Mouse (Mus musculus): ENCODE measurements at regions not wholly inside any gene's neighbourhood (a gene's known extent, or its start where the extent isn't known, plus 50 kb on each side); places are given as distances from the start of the nearest gene placed in this dataset.

GRCm38 (mm10) chr10:43651915-43652314 lies 73.8 kb downstream of the Cd24a start:
- Histone ChIP-seq H3K4me3 (ENCODE audit: insufficient read depth in 1 of 2, low read depth in 1 of 2, low read length in 2 of 2, poor library complexity in 1 of 2, severe bottlenecking in 1 of 2) (no peak overlapping the region), H3K27ac (ENCODE audit: insufficient read depth, low read depth, low read length, poor library complexity, severe bottlenecking) (no peak overlapping the region), H3K4me1 (ENCODE audit: control insufficient read depth in 2 of 2, insufficient read depth in 2 of 2, low read length in 2 of 2, poor library complexity in 1 of 2) (peaks cover 0 to 5% of the 10 kb centered on the region in 2 experiments; a peak in 1 of 4 replicates), H3K9me3 (ENCODE audit: control insufficient read depth, insufficient read depth, low read depth, low read length) (no peaks in the 10 kb centered on the region), H3K9ac (ENCODE audit: insufficient read depth, low read depth, low read length, poor library complexity, severe bottlenecking) (no peak overlapping the region), H3K36me3 (ENCODE audit: control insufficient read depth, insufficient read depth, low read length, poor library complexity, severe bottlenecking) (no peaks in the 10 kb centered on the region)
- DNase-seq (ENCODE audit: low read depth, low spot score) = no peak
- in situ Hi-C loops (cut with MboI; ENCODE audit: low sequenced_read_pairs in 2 of 2, unreplicated experiment in 2 of 2) = no loop called here
- TF ChIP-seq CHD2 (IDR thresholded peaks at IDR 0.05; ENCODE audit: low read depth, low read length) = no peak

GRCm38 (mm10) chr10:43655082-43655671 lies 77.1 kb downstream of the Cd24a start:
- no peak overlapping the region for H3K27ac ChIP-seq (ENCODE audit: insufficient read depth, low read depth, low read length, poor library complexity, severe bottlenecking)
- peaks cover 0 to 5% of the 10 kb centered on the region in 2 experiments; a peak in 1 of 4 replicates for H3K4me1 ChIP-seq (ENCODE audit: control insufficient read depth in 2 of 2, insufficient read depth in 2 of 2, low read length in 2 of 2, poor library complexity in 1 of 2)
- TF ChIP-seq ZC3H11A (IDR thresholded peaks at IDR 0.05; ENCODE audit: borderline replicate concordance, low read depth, low read length) (no peak), CHD2 (IDR thresholded peaks at IDR 0.05; ENCODE audit: low read depth, low read length) (no peak), HCFC1 (IDR thresholded peaks at IDR 0.05; ENCODE audit: borderline replicate concordance, insufficient read depth, low read length) (no peak), MAFK (IDR thresholded peaks at IDR 0.05; ENCODE audit: insufficient read depth, low read depth, low read length) (no peak), ZNF384 (IDR thresholded peaks at IDR 0.05; ENCODE audit: low read depth, low read length) (no peak)
- H3K36me3 ChIP-seq (ENCODE audit: control insufficient read depth, insufficient read depth, low read length, poor library complexity, severe bottlenecking) = no peaks in the 10 kb centered on the region
- H3K9me3 ChIP-seq (ENCODE audit: control insufficient read depth, insufficient read depth, low read depth, low read length) = no peaks in the 10 kb centered on the region
- no peak overlapping the region for H3K9ac ChIP-seq (ENCODE audit: insufficient read depth, low read depth, low read length, poor library complexity, severe bottlenecking)
- DNase-seq (ENCODE audit: low read depth, low spot score) = no peak
- in situ Hi-C loops (cut with MboI; ENCODE audit: low sequenced_read_pairs in 2 of 2, unreplicated experiment in 2 of 2) = no loop called here
- H3K4me3 ChIP-seq (ENCODE audit: insufficient read depth in 1 of 2, low read depth in 1 of 2, low read length in 2 of 2, poor library complexity in 1 of 2, severe bottlenecking in 1 of 2) = no peak overlapping the region

DNA sequence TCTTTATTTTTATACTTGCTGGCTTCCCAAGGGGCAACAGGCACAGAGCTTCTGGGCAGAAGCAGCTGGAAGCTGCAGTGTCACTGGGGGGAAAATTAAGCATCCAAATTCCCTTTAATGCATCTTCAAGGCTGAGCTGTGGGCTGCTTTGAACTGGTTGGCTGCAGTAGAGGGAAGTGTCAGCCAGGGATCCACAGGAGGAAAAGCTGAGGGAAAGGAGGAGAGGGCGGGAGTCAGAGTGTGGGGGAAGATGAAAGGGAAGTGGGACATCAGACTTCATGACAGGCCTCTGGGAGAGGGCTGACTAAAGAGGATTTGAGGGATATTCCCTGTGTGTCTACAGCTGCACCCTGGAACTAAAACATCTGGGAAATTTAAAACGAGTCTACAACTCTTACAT lies 77.6 kb downstream of the Cd24a start:
- TF ChIP-seq ZNF384 (IDR thresholded peaks at IDR 0.05; ENCODE audit: low read depth, low read length) = no peak
- TF ChIP-seq MAFK (IDR thresholded peaks at IDR 0.05; ENCODE audit: insufficient read depth, low read depth, low read length) = no peak
- no peak for TF ChIP-seq CHD2 (IDR thresholded peaks at IDR 0.05; ENCODE audit: low read depth, low read length)
- no peak for TF ChIP-seq HCFC1 (IDR thresholded peaks at IDR 0.05; ENCODE audit: borderline replicate concordance, insufficient read depth, low read length)
- TF ChIP-seq ZC3H11A (IDR thresholded peaks at IDR 0.05; ENCODE audit: borderline replicate concordance, low read depth, low read length) = no peak
- Histone ChIP-seq H3K9me3 (ENCODE audit: control insufficient read depth, insufficient read depth, low read depth, low read length) (no peaks in the 10 kb centered on the region), H3K9ac (ENCODE audit: insufficient read depth, low read depth, low read length, poor library complexity, severe bottlenecking) (no peak overlapping the region), H3K4me3 (ENCODE audit: insufficient read depth in 1 of 2, low read depth in 1 of 2, low read length in 2 of 2, poor library complexity in 1 of 2, severe bottlenecking in 1 of 2) (no peak overlapping the region), H3K36me3 (ENCODE audit: control insufficient read depth, insufficient read depth, low read length, poor library complexity, severe bottlenecking) (no peaks in the 10 kb centered on the region), H3K27ac (ENCODE audit: insufficient read depth, low read depth, low read length, poor library complexity, severe bottlenecking) (no peak overlapping the region), H3K4me1 (ENCODE audit: control insufficient read depth in 2 of 2, insufficient read depth in 2 of 2, low read length in 2 of 2, poor library complexity in 1 of 2) (peaks cover 0 to 5% of the 10 kb centered on the region in 2 experiments; a peak in 1 of 4 replicates)
- in situ Hi-C loops (cut with MboI; ENCODE audit: low sequenced_read_pairs in 2 of 2, unreplicated experiment in 2 of 2) = no loop called here
- no peak for DNase-seq (ENCODE audit: low read depth, low spot score)

DNA sequence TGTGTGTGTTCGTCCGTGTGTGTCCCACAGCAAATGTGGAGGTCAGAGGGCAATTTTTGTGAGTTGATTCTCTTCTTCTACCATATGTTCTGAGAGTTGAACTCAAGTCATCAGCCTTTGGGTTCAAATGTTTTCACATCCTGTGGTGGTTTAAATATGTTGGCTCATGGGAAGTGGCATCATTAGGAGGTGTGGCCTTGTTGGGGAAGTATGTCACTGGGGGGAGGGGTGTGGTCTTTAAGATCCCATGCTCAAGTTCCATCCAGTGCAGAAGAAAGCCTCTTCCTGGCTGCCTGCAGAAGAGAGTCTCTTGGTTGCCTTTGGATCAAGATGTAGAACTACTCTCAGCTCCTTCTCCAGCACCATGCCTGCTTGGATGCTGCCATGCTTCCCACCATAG lies 78.1 kb downstream of the Cd24a start:
- Histone ChIP-seq H3K36me3 (ENCODE audit: control insufficient read depth, insufficient read depth, low read length, poor library complexity, severe bottlenecking) (no peaks in the 10 kb centered on the region), H3K4me3 (ENCODE audit: insufficient read depth in 1 of 2, low read depth in 1 of 2, low read length in 2 of 2, poor library complexity in 1 of 2, severe bottlenecking in 1 of 2) (no peak overlapping the region), H3K9ac (ENCODE audit: insufficient read depth, low read depth, low read length, poor library complexity, severe bottlenecking) (no peak overlapping the region), H3K27ac (ENCODE audit: insufficient read depth, low read depth, low read length, poor library complexity, severe bottlenecking) (no peak overlapping the region), H3K4me1 (ENCODE audit: control insufficient read depth in 2 of 2, insufficient read depth in 2 of 2, low read length in 2 of 2, poor library complexity in 1 of 2) (peaks cover 0 to 5% of the 10 kb centered on the region in 2 experiments; a peak in 1 of 4 replicates), H3K9me3 (ENCODE audit: control insufficient read depth, insufficient read depth, low read depth, low read length) (no peaks in the 10 kb centered on the region)
- no peak for TF ChIP-seq MAFK (IDR thresholded peaks at IDR 0.05; ENCODE audit: insufficient read depth, low read depth, low read length)
- TF ChIP-seq ZC3H11A (IDR thresholded peaks at IDR 0.05; ENCODE audit: borderline replicate concordance, low read depth, low read length) = no peak
- TF ChIP-seq CHD2 (IDR thresholded peaks at IDR 0.05; ENCODE audit: low read depth, low read length) = no peak
- in situ Hi-C loops (cut with MboI; ENCODE audit: low sequenced_read_pairs in 2 of 2, unreplicated experiment in 2 of 2) = no loop called here
- no peak for DNase-seq (ENCODE audit: low read depth, low spot score)

All from ES-E14 (cell line).